Mouse (Mus musculus) bone marrow macrophage, adult 2 months (primary cell): ENCODE measurements at regions not wholly inside any gene's neighbourhood (a gene's known extent, or its start where the extent isn't known, plus 50 kb on each side); places are given as distances from the start of the nearest gene placed in this dataset.

Experiments used
- H3K27ac ChIP-seq: 2 replicates; pipeline ENCODE4 v1.5.1; 2012; ENCODE audit warnings: low read depth, low read length; ENCODE audit not compliant: insufficient read depth
- H3K4me1 ChIP-seq: 2 replicates; pipeline ENCODE4 v1.6.1; 2012; ENCODE audit warnings: low read length; ENCODE audit not compliant: control insufficient read depth, insufficient read depth
- H3K4me3 ChIP-seq: 2 replicates; pipeline ENCODE4 v1.5.1; 2012; ENCODE audit warnings: mild to moderate bottlenecking, low read length, moderate library complexity; ENCODE audit not compliant: insufficient read depth
- CTCF ChIP-seq: IDR thresholded peaks from 2 replicates; pipeline ENCODE4 v1.5.1; 2012; ENCODE audit warnings: low read depth, mild to moderate bottlenecking, low read length, moderate library complexity
- POLR2A ChIP-seq: IDR thresholded peaks from 2 replicates; pipeline ENCODE4 v1.6.1; 2012; ENCODE audit warnings: mild to moderate bottlenecking, low read depth, low read length, borderline replicate concordance

DNA sequence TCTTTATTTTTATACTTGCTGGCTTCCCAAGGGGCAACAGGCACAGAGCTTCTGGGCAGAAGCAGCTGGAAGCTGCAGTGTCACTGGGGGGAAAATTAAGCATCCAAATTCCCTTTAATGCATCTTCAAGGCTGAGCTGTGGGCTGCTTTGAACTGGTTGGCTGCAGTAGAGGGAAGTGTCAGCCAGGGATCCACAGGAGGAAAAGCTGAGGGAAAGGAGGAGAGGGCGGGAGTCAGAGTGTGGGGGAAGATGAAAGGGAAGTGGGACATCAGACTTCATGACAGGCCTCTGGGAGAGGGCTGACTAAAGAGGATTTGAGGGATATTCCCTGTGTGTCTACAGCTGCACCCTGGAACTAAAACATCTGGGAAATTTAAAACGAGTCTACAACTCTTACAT is 77.6 kb downstream of the Cd24a start:
- TF ChIP-seq POLR2A (no peak), CTCF (no peak)
- Histone ChIP-seq H3K4me3 (no peak overlapping the region), H3K4me1 (peaks cover 11% of the 10 kb centered on the region), H3K27ac (no peak overlapping the region)

DNA sequence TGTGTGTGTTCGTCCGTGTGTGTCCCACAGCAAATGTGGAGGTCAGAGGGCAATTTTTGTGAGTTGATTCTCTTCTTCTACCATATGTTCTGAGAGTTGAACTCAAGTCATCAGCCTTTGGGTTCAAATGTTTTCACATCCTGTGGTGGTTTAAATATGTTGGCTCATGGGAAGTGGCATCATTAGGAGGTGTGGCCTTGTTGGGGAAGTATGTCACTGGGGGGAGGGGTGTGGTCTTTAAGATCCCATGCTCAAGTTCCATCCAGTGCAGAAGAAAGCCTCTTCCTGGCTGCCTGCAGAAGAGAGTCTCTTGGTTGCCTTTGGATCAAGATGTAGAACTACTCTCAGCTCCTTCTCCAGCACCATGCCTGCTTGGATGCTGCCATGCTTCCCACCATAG is 78.1 kb downstream of the Cd24a start:
- Histone ChIP-seq H3K27ac (no peak overlapping the region), H3K4me1 (peaks cover 11% of the 10 kb centered on the region), H3K4me3 (no peak overlapping the region)
- TF ChIP-seq CTCF (no peak), POLR2A (no peak)

DNA sequence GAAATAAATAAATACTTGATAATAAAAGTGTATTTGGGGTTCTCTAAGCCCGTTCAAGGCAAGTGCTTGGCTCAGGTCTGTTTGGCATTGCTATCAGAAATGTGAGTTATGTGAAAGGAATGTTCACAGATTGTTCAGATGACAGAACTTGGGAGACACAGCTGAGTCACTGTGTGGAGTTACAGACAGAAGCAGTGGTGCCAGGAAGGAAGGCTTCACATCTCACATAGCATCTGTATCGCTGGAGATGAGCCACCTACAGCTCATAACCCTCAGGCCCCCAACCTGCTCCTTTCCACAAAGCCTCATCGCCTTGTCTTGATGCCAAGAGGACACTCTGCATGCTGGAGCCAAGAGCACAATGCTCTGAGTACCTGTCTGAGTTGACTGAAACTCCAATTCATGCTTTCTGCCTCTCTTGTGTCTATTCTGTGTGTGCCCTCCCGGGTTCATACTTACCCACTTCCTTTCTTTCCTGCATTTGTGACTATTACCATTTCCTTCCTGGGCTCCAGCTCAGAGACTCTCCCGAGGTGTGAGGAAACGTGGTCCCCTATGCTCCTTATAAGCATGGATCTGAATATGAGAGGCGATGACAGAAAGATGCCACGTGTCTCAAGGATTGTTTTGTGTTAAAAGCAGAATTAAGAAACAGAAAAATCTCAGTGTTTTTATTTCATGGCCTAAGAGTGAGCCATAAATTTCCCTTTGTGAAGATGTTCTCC is 79.6 kb downstream of the Cd24a start:
- H3K4me3 ChIP-seq, result no peak overlapping the region
- peaks cover 11% of the 10 kb centered on the region for H3K4me1 ChIP-seq
- no peak overlapping the region for H3K27ac ChIP-seq
- TF ChIP-seq POLR2A (no peak), CTCF (no peak)

DNA sequence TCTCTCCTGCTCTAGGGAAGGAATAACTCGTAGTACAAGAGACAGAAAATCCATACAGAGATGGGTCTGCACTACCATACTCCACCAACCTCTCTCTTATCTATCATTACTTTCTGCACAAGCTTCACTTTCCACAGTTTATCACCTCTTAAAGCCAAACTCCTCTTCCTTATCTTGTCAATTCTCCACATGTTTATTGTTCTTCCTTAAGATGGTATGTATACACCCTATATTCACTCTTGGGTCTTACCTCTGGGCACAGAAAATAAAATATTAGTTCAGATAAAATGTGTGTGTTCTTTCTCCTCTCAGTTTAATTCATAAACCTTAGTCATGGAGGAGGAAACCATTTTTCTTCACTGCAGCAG is 80.1 kb downstream of the Cd24a start:
- Histone ChIP-seq H3K4me3 (no peak overlapping the region), H3K4me1 (peaks cover 11% of the 10 kb centered on the region), H3K27ac (no peak overlapping the region)
- TF ChIP-seq CTCF, result no peak
- TF ChIP-seq POLR2A, result no peak

DNA sequence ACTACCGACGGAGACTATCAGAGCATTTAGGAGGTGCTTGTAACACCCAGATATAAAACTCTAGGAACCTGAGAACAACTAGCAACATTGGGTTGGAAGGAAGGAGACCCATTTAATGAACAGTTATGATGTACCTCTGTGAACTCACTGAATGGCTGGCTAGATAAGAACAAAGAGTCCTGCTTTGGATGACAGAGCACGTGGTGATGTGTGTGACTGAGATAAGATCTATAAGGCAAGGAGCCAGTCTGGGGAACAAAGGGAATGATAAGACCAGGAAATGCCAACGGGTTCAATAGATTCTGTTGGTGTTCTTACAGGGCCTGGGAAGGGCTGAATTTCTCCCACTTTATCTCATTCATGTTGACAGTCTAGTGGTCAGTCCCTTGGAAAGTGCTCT is 86.8 kb downstream of the Cd24a start:
- Histone ChIP-seq H3K27ac (no peak overlapping the region), H3K4me3 (no peak overlapping the region), H3K4me1 (peaks cover 18% of the 10 kb centered on the region)
- no peak for TF ChIP-seq POLR2A
- TF ChIP-seq CTCF, result no peak

DNA sequence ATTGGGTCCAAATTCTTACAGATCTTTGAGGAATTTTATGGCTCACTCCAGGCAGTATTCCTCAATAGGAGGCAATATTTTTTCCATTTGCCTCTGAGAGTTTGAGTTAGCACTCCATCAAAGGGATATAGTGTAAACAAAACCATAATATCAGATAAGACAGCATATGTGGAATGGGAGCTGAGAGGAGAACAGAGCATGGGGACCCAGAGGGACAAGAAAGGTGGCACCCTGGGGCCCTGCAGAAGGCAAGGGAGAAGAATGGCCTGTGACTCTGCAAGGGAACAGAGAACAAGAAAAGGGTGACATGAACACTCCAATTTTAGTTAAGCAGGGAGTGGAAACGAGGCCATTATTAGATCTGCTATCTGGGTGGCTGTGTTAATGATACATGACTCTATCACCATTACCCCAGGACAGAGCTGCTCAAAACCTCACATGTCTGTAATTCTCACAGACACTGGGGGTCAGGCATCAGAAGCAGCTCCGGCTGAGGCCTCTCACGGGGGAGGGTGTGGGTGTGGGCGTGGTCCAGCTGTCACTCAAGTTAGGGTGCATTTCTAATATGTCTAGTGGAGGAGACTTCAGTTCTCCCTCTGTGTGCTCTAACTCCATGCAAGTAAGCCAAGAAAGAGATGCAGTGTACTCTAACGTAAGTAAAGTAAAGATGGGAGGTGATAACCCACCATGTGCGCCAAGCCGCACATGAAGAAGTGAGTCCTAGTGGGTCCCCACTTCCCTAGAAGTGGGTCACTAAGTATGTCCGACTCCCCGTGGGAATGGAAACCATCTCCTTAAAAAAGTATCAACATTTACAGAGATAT is 88.4 kb downstream of the Cd24a start:
- no peak overlapping the region for H3K27ac ChIP-seq
- peaks cover 22% of the 10 kb centered on the region for H3K4me1 ChIP-seq
- no peak overlapping the region for H3K4me3 ChIP-seq
- TF ChIP-seq POLR2A (no peak), CTCF (no peak)

DNA sequence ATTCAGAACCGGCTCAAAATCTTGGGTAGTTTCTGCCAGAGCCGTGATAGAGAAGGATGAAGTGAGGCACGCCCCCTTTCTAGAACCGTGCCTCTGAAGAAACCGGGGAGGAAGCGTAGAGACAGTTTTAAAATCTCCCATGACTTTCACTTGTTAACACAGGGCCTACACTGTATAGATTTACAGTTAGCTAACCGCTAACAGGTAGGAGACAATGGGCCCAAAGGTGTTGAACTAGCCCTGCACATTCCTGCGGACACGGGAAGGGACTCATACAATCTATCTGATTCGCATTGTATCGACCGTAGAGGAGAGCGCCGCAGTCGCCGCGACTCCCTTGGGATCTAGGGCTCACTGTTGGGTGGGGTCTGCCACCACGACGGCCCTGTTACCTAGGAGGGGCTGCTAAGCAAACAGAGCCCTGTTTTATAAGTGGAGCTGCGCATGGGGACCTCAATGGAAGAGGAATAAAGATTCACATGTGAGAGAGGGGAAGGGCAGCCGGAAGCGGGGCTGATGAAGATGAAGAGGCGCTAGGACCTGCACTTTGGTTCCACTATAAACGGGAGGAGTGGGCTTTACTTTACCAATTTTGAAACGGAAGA is 89.1 kb downstream of the Cd24a start:
- Histone ChIP-seq H3K4me3 (peak overlapping the region; percentile 49), H3K4me1 (peaks cover 27% of the 10 kb centered on the region), H3K27ac (peak overlapping the region; percentile 68)
- TF ChIP-seq POLR2A (no peak), CTCF (no peak)

DNA sequence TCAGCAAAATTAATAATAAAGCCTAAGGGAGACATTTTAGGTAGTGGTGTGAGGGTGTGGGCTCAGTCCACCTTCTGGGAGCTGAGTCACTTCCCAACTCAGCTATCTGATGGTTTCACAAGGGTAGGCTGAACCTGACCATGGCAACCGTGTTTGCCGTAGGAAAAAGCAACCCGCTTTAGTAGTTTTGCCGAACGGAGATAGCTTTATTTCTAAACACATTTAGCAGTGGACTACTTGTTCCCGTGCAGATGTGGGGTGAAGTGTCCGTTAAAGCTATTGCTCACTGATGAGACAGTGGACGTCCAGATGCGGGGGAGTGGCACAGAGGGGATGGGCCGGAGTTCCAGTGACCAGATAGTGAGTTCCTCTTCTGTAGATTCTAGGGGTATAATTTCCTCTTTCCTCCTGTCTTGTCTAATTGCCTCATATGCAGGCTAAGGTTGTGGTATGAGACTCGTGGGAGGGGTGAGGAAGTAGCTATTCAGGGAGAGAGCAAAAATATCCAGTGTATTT is 89.7 kb downstream of the Cd24a start:
- TF ChIP-seq CTCF (no peak), POLR2A (no peak)
- peaks cover 30% of the 10 kb centered on the region for H3K4me1 ChIP-seq
- H3K27ac ChIP-seq, result peak overlapping the region; percentile 84
- H3K4me3 ChIP-seq, result peak overlapping the region; percentile 49

DNA sequence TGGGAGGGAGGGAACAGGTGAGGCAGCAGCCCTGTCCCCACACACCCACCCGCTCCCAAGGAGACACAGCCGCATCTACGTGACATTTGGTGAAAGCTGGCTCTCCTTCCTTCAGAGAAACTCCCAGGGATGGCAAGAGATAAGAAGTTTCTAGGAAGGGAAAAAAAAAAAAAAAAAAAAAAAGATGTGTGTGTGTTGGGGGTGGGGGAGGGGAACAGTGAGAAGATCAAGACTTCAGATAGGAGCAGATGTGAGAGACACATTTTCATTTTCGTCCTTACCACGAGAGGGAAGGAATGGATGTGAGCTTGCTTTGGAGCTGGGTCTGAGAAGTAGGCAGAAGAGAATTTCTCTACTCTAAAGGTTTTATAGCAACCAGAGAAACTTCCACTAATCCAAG is 91.4 kb downstream of the Cd24a start:
- Histone ChIP-seq H3K4me3 (no peak overlapping the region), H3K4me1 (peaks cover 30% of the 10 kb centered on the region), H3K27ac (no peak overlapping the region)
- TF ChIP-seq POLR2A (no peak), CTCF (no peak)

DNA sequence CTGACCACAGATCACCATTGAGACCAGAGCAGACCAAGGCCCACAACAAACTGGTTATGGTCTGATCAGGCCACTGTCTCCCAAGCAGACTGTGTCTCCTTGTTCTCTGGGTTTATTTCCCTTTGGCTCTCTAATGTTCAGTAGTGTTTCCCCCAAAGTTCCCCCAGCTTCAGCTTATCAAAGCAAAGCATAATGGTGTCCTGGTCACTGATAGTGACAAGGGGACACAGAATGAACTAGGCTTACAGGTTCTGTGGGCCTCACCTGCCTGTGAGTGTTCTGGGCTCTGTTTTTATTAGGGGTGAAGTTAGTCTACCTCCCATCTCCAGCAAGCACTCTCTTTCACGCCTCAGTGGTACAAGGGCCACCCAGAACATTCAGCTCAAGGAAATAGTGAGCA is 92.7 kb downstream of the Cd24a start:
- TF ChIP-seq POLR2A, result no peak
- no peak for TF ChIP-seq CTCF
- H3K4me3 ChIP-seq, result no peak overlapping the region
- peaks cover 30% of the 10 kb centered on the region for H3K4me1 ChIP-seq
- H3K27ac ChIP-seq, result no peak overlapping the region
